Mouse (Mus musculus) left cerebral cortex, postnatal 36 days (tissue): Measurements from ENCODE around the gene Sparcl1. TPM values are rescaled to one million over a fixed set of nuclear protein-coding genes. Genes with fewer than 3 reads are reported as not detected.

Source experiments
- DNase-seq, 2 experiments: peaks; one replicate each; pipeline ENCODE4 v3.0.0; 2021 to 2022; ENCODE audit warnings: low spot score in 2 of 2, mixed read lengths in 1 of 2
- intact Hi-C: fragments of 180-260 bp; cut with DNase I; formaldehyde crosslinking; loops from one replicate; pipeline ENCODE4 v1.15.1; 2025
- total RNA-seq, 2 experiments: library from RNA; stranded (reverse); gene quantifications; 2 replicates each; pipeline ENCODE4 v1.2.3; 2021

Gene Sparcl1
- total RNA-seq, 2 experiments from 2014 or later, result 1,441 to 1,623 TPM

GRCm38 (mm10) chr5:104112511-104112910 lies 1.0 kb downstream of the Sparcl1 start:
- DNase-seq, result peak in 1 of 2 experiments; percentile 36
- intact Hi-C loops, result loop anchor here (5.0 kb wide), 1 partner anchor 345 kb away; the partner anchor contains the start of gene Pkd2

- intact Hi-C loops, result loop anchor here (5.0 kb wide), 1 partner anchor 345 kb away; the partner anchor contains the start of gene Pkd2
- peak; percentile 42 to 45 for DNase-seq
Measured at GRCm38 (mm10) chr5:104112016-104112415, 1.5 kb downstream of the Sparcl1 start.

- intact Hi-C loops, result loop anchor here (5.0 kb wide), 1 partner anchor 347 kb away; the partner anchor contains the start of gene Pkd2
- peak; percentile 64 to 75 for DNase-seq
Measured at GRCm38 (mm10) chr5:104110171-104110920, 3.2 kb downstream of the Sparcl1 start.

GRCm38 (mm10) chr5:104109516-104109915 lies 4.0 kb downstream of the Sparcl1 start:
- no peak for DNase-seq
- intact Hi-C loops, result no loop called here

- peak; percentile 71 to 77 for DNase-seq
- intact Hi-C loops, result no loop called here
Measured at GRCm38 (mm10) chr5:104108879-104109369, 4.6 kb downstream of the Sparcl1 start.

- intact Hi-C loops, result no loop called here
- peak in 1 of 2 experiments; percentile 32 for DNase-seq
Measured at GRCm38 (mm10) chr5:104108127-104108875, 5.2 kb downstream of the Sparcl1 start.

- intact Hi-C loops, result no loop called here
- DNase-seq, result no peak
Measured at GRCm38 (mm10) chr5:104104111-104104510, 9.4 kb downstream of the Sparcl1 start.

GRCm38 (mm10) chr5:104103171-104103570 lies 10.4 kb downstream of the Sparcl1 start:
- DNase-seq, result no peak
- intact Hi-C loops, result no loop called here

GRCm38 (mm10) chr5:104101678-104102531 lies 11.6 kb downstream of the Sparcl1 start:
- intact Hi-C loops, result no loop called here
- DNase-seq, result no peak

GRCm38 (mm10) chr5:104096078-104096938 lies 17.2 kb downstream of the Sparcl1 start:
- intact Hi-C loops, result no loop called here
- no peak for DNase-seq

GRCm38 (mm10) chr5:104095416-104096077 lies 18.0 kb downstream of the Sparcl1 start:
- DNase-seq, result no peak
- intact Hi-C loops, result no loop called here

GRCm38 (mm10) chr5:104089751-104090150 lies 23.8 kb downstream of the Sparcl1 start:
- intact Hi-C loops, result no loop called here

GRCm38 (mm10) chr5:104085366-104085765 lies 28.2 kb downstream of the Sparcl1 start:
- no peak for DNase-seq
- intact Hi-C loops, result no loop called here

More at GRCm38 (mm10) chr5:104089751-104090150, 23.8 kb downstream of the Sparcl1 start:
- no peak for DNase-seq

GRCm38 (mm10) chr5:104080736-104081135 lies 32.8 kb downstream of the Sparcl1 start:
- DNase-seq, result no peak
- intact Hi-C loops, result no loop called here

GRCm38 (mm10) chr5:104077508-104077907 lies 36.0 kb downstream of the Sparcl1 start, which contains the start of gene Gm17660:
Gene Gm17660 (minus strand): TSS chr5:104077608.
- no peak for DNase-seq
- intact Hi-C loops, result loop anchor here (10.0 kb wide), 1 partner anchor 257 kb away; no protein-coding TSS in a partner anchor

GRCm38 (mm10) chr5:104076361-104076760 lies 37.2 kb downstream of the Sparcl1 start:
- no peak for DNase-seq
- intact Hi-C loops, result loop anchor here (10.0 kb wide), 1 partner anchor 258 kb away; no protein-coding TSS in a partner anchor

GRCm38 (mm10) chr5:104074388-104074787 lies 39.1 kb downstream of the Sparcl1 start:
- intact Hi-C loops, result loop anchor here (10.0 kb wide), 1 partner anchor 260 kb away; no protein-coding TSS in a partner anchor
- peak; percentile 52 to 55 for DNase-seq

GRCm38 (mm10) chr5:104073602-104074001 lies 39.9 kb downstream of the Sparcl1 start:
- intact Hi-C loops, result loop anchor here (10.0 kb wide), 1 partner anchor 261 kb away; no protein-coding TSS in a partner anchor
- no peak for DNase-seq
